Mouse (Mus musculus) embryonic facial prominence, embryonic 11.5 days (tissue): ENCODE results near the gene Map2k3. TPM values are rescaled to one million over a fixed set of nuclear protein-coding genes. Genes with fewer than 3 reads are reported as not detected.

Source experiments
- ATAC-seq: fragments of 200-750 bp; cut with Nextera tagmentation; replicated peaks from 2 replicates; pipeline ENCODE4 v1.8.0; 2017; ENCODE audit warnings: low read depth; ENCODE audit not compliant: insufficient number of reproducible peaks, low FRiP score, low TSS enrichment
- DNase-seq: peaks from one replicate; pipeline ENCODE4 v3.0.0-alpha.2; 2015; ENCODE audit warnings: low spot score
- H3K27ac ChIP-seq: fragments of 300-500 bp; sonication (generic); replicated peaks from 2 replicates; pipeline ENCODE4 v1.5.1; 2014; ENCODE audit warnings: mild to moderate bottlenecking, low read depth, low read length, control low read depth
- H3K27me3 ChIP-seq: fragments of 300-500 bp; sonication (generic); 2 replicates; pipeline ENCODE4 v1.6.1; 2014; ENCODE audit warnings: mild to moderate bottlenecking, low read length, moderate library complexity, mixed read lengths; ENCODE audit not compliant: control insufficient read depth, insufficient read depth
- H3K36me3 ChIP-seq: fragments of 300-500 bp; sonication (generic); replicated peaks from 2 replicates; pipeline ENCODE4 v1.6.1; 2014; ENCODE audit warnings: low read depth, mild to moderate bottlenecking, low read length, moderate library complexity, mixed read lengths; ENCODE audit not compliant: control insufficient read depth, insufficient read depth
- H3K4me1 ChIP-seq: fragments of 300-500 bp; sonication (generic); 2 replicates; pipeline ENCODE4 v1.6.1; 2014; ENCODE audit warnings: low read length, mixed read lengths; ENCODE audit not compliant: control insufficient read depth, insufficient read depth
- H3K4me2 ChIP-seq: fragments of 300-500 bp; sonication (generic); 2 replicates; pipeline ENCODE4 v1.6.1; 2014; ENCODE audit warnings: low read depth, mild to moderate bottlenecking, control low read depth, low read length, moderate library complexity
- H3K4me3 ChIP-seq: fragments of 300-500 bp; sonication (generic); 2 replicates; pipeline ENCODE4 v1.5.1; 2014; ENCODE audit warnings: low read depth, low read length, control low read depth
- H3K9ac ChIP-seq: fragments of 300-500 bp; sonication (generic); replicated peaks from 2 replicates; pipeline ENCODE4 v1.6.1; 2014; ENCODE audit warnings: mild to moderate bottlenecking, control low read depth, low read length
- H3K9me3 ChIP-seq: fragments of 300-500 bp; sonication (generic); replicated peaks from 2 replicates; pipeline ENCODE4 v1.6.1; 2016; ENCODE audit warnings: mild to moderate bottlenecking, low read length, inconsistent platforms, mixed read lengths; ENCODE audit not compliant: control insufficient read depth
- WGBS: fragments of 180-500 bp; shearing (Covaris S2); extraction: QIAGEN DNeasy Blood & Tissue Kit; methylation state at CpG from one replicate; pipeline ENCODE4 v1.1.7; 2014; 5-methylcytosine and 5-hydroxymethylcytosine counted together
- polyA plus RNA-seq: library from polyadenylated mRNA; unstranded; fragments of >200 nt; fragmentation: Nextera tagmentation; extraction: Ambion mirVana; gene quantifications from 2 replicates; pipeline ENCODE4 v1.2.1, GENCODE M21; 2014

Map2k3 gene
- polyA plus RNA-seq, 1 experiment from 2014 or later = 50.4 TPM

GRCm38 (mm10) chr11:60913301-60914196 lies 18.3 kb upstream of the Map2k3 start:
- Histone ChIP-seq H3K9ac (peak overlapping the region; percentile 81), H3K27ac (no peak overlapping the region), H3K9me3 (no peaks in the 10 kb centered on the region), H3K36me3 (no peaks in the 10 kb centered on the region), H3K4me2 (peak overlapping the region; percentile 67), H3K4me1 (no peaks in the 10 kb centered on the region), H3K4me3 (peak overlapping the region; percentile 82), H3K27me3 (no peaks in the 10 kb centered on the region)
- ATAC-seq (peak; percentile 89), DNase-seq (peak; percentile 96)
- WGBS = under 1% methylated on average over 85 of the region's 86 CpGs

GRCm38 (mm10) chr11:60914491-60914890 lies 17.3 kb upstream of the Map2k3 start, which contains the start of gene Natd1:
Natd1 (minus strand) TSS chr11:60914750.
- H3K4me2 ChIP-seq = peak within 1 kb of the TSS; percentile 67
- no peaks in the 10 kb centered on the region for H3K27me3 ChIP-seq
- no peaks in the 10 kb centered on the region for H3K9me3 ChIP-seq
- H3K4me1 ChIP-seq = no peaks in the 10 kb centered on the region
- peak within 1 kb of the TSS; percentile 82 for H3K4me3 ChIP-seq
- WGBS = 36% methylated on average over 7 of the region's 7 CpGs
- peak within 1 kb of the TSS; percentile 81 for H3K9ac ChIP-seq
- DNase-seq (no peak), ATAC-seq (no peak)
- H3K27ac ChIP-seq = no peak within 1 kb of the TSS
- H3K36me3 ChIP-seq = no peaks in the 10 kb centered on the region

- H3K9ac ChIP-seq = no peak overlapping the region
- H3K27me3 ChIP-seq = no peaks in the 10 kb centered on the region
- H3K9me3 ChIP-seq = no peaks in the 10 kb centered on the region
- H3K4me3 ChIP-seq = no peak overlapping the region
- 67% methylated on average over 4 of the region's 4 CpGs for WGBS
- ATAC-seq = no peak
- DNase-seq = no peak
- no peak overlapping the region for H3K4me2 ChIP-seq
- H3K4me1 ChIP-seq = no peaks in the 10 kb centered on the region
- no peaks in the 10 kb centered on the region for H3K36me3 ChIP-seq
- H3K27ac ChIP-seq = no peak overlapping the region
Observed at GRCm38 (mm10) chr11:60915201-60915600, 16.6 kb upstream of the Map2k3 start.

- Histone ChIP-seq H3K4me2 (no peak overlapping the region), H3K4me1 (no peaks in the 10 kb centered on the region), H3K9me3 (no peaks in the 10 kb centered on the region), H3K9ac (no peak overlapping the region), H3K27me3 (no peaks in the 10 kb centered on the region), H3K36me3 (no peaks in the 10 kb centered on the region), H3K4me3 (no peak overlapping the region), H3K27ac (no peak overlapping the region)
- DNase-seq (no peak), ATAC-seq (no peak)
- WGBS = 82% methylated on average over 2 of the region's 2 CpGs
Observed at GRCm38 (mm10) chr11:60920021-60920420, 11.8 kb upstream of the Map2k3 start.

- H3K36me3 ChIP-seq = no peaks in the 10 kb centered on the region
- H3K9me3 ChIP-seq = no peaks in the 10 kb centered on the region
- H3K27me3 ChIP-seq = no peaks in the 10 kb centered on the region
- H3K4me3 ChIP-seq = no peak overlapping the region
- H3K9ac ChIP-seq = no peak overlapping the region
- ATAC-seq (no peak), DNase-seq (no peak)
- H3K4me2 ChIP-seq = no peak overlapping the region
- H3K27ac ChIP-seq = no peak overlapping the region
- WGBS = 86% methylated on average over 1 of the region's 1 CpGs
- H3K4me1 ChIP-seq = no peaks in the 10 kb centered on the region
Observed at GRCm38 (mm10) chr11:60922195-60922594, 9.6 kb upstream of the Map2k3 start.

- H3K27me3 ChIP-seq = no peaks in the 10 kb centered on the region
- no peak overlapping the region for H3K27ac ChIP-seq
- H3K36me3 ChIP-seq = no peaks in the 10 kb centered on the region
- H3K9ac ChIP-seq = no peak overlapping the region
- H3K4me3 ChIP-seq = no peak overlapping the region
- 74% methylated on average over 5 of the region's 5 CpGs for WGBS
- ATAC-seq = no peak
- H3K9me3 ChIP-seq = no peaks in the 10 kb centered on the region
- DNase-seq = no peak
- no peaks in the 10 kb centered on the region; the same call in 1 of the 2 replicates for H3K4me1 ChIP-seq
- H3K4me2 ChIP-seq = no peak overlapping the region
Observed at GRCm38 (mm10) chr11:60922964-60923363, 8.9 kb upstream of the Map2k3 start.

- no peaks in the 10 kb centered on the region for H3K36me3 ChIP-seq
- no peak overlapping the region for H3K4me2 ChIP-seq
- H3K9ac ChIP-seq = no peak overlapping the region
- H3K4me3 ChIP-seq = no peak overlapping the region
- H3K4me1 ChIP-seq = no peaks in the 10 kb centered on the region; the same call in 1 of the 2 replicates
- H3K27me3 ChIP-seq = no peaks in the 10 kb centered on the region
- DNase-seq (no peak), ATAC-seq (no peak)
- no peak overlapping the region for H3K27ac ChIP-seq
- H3K9me3 ChIP-seq = no peaks in the 10 kb centered on the region
- WGBS = 42% methylated on average over 6 of the region's 6 CpGs
Observed at GRCm38 (mm10) chr11:60924498-60924897, 7.3 kb upstream of the Map2k3 start.

GRCm38 (mm10) chr11:60924981-60925380 lies 6.9 kb upstream of the Map2k3 start:
- Histone ChIP-seq H3K9ac (no peak overlapping the region), H3K4me2 (no peak overlapping the region), H3K27ac (no peak overlapping the region), H3K9me3 (no peaks in the 10 kb centered on the region), H3K36me3 (no peaks in the 10 kb centered on the region), H3K27me3 (no peaks in the 10 kb centered on the region), H3K4me1 (no peaks in the 10 kb centered on the region; the same call in 1 of the 2 replicates), H3K4me3 (no peak overlapping the region)
- DNase-seq = no peak
- ATAC-seq = no peak
- 65% methylated on average over 1 of the region's 1 CpGs for WGBS
